Mouse (Mus musculus) cerebellum, adult 2 months (tissue): ENCODE measurements at regions not wholly inside any gene's neighbourhood (a gene's known extent, or its start where the extent isn't known, plus 50 kb on each side); places are given as distances from the start of the nearest gene placed in this dataset.

Experiments
- CTCF ChIP-seq: fragments of 200-500 bp; IDR thresholded peaks from 2 replicates; pipeline ENCODE4 v1.5.1; 2011; ENCODE audit warnings: low read depth, mild to moderate bottlenecking, control low read depth, low read length, moderate library complexity, borderline replicate concordance; ENCODE audit not compliant: insufficient read depth
- POLR2A ChIP-seq: fragments of 200-500 bp; IDR thresholded peaks from 2 replicates; pipeline ENCODE4 v1.6.1; 2011; ENCODE audit warnings: low read length, control low read depth, borderline replicate concordance; ENCODE audit not compliant: insufficient read depth

- TF ChIP-seq CTCF = 0 out of 2 replicates have a peak, but pooled peaks have one; percentile 20
- TF ChIP-seq POLR2A = no peak
Observed at GRCm38 (mm10) chr2:57832565-57833355, 164.9 kb upstream of the Galnt5 start.
